Mouse (Mus musculus) lung, embryonic 14.5 days (tissue): Measurements from ENCODE around the gene Ints2. TPM values are rescaled to one million over a fixed set of nuclear protein-coding genes. Genes with fewer than 3 reads are reported as not detected.
A peak's percentile ranks its signal among the peaks of the same experiment; 100 is the strongest.

Experiments used
- ATAC-seq: fragments of 200-750 bp; cut with Nextera tagmentation; 2 replicates; pipeline ENCODE4 v1.8.0; 2017; ENCODE audit warnings: mild to moderate bottlenecking, moderate TSS enrichment, moderate library complexity; ENCODE audit not compliant: insufficient read depth
- DNase-seq: peaks from one replicate; pipeline ENCODE4 v3.0.0-alpha.2; 2015
- H3K27ac ChIP-seq: fragments of 300-500 bp; sonication (generic); 2 replicates; pipeline ENCODE4 v1.5.1; 2014; ENCODE audit warnings: low read depth, mild to moderate bottlenecking, moderate library complexity
- H3K27me3 ChIP-seq: fragments of 300-500 bp; sonication (generic); 2 replicates; pipeline ENCODE4 v1.6.1; 2014; ENCODE audit warnings: low read length, control low read depth; ENCODE audit not compliant: insufficient read depth
- H3K36me3 ChIP-seq: fragments of 300-500 bp; sonication (generic); 2 replicates; pipeline ENCODE4 v1.6.1; 2014; ENCODE audit warnings: control low read depth; ENCODE audit not compliant: insufficient read depth
- H3K4me1 ChIP-seq: fragments of 300-500 bp; sonication (generic); 2 replicates; pipeline ENCODE4 v1.6.1; 2014; ENCODE audit warnings: antibody characterized with exemption, control low read depth; ENCODE audit not compliant: insufficient read depth
- H3K4me2 ChIP-seq: fragments of 300-500 bp; sonication (generic); 2 replicates; pipeline ENCODE4 v1.6.1; 2014; ENCODE audit warnings: mild to moderate bottlenecking
- H3K4me3 ChIP-seq: fragments of 300-500 bp; sonication (generic); 2 replicates; pipeline ENCODE4 v1.5.1; 2014; ENCODE audit warnings: low read depth, low read length
- H3K9ac ChIP-seq: fragments of 300-500 bp; sonication (generic); 2 replicates; pipeline ENCODE4 v1.6.1; 2014
- H3K9me3 ChIP-seq: fragments of 300-500 bp; sonication (generic); 2 replicates; pipeline ENCODE4 v1.6.1; 2016; ENCODE audit warnings: low read depth, low read length, control low read depth
- CTCF ChIP-seq: IDR thresholded peaks from 2 replicates; pipeline ENCODE4 v1.5.1; 2016; ENCODE audit warnings: antibody characterized with exemption, low read depth
- WGBS: fragments of 180-500 bp; shearing (Covaris S2); extraction: QIAGEN DNeasy Blood & Tissue Kit; methylation state at CpG from one replicate; pipeline ENCODE4 v1.1.7; 2014; 5-methylcytosine and 5-hydroxymethylcytosine counted together
- polyA plus RNA-seq: library from polyadenylated mRNA; unstranded; fragments of >200 nt; fragmentation: Nextera tagmentation; extraction: Ambion mirVana; gene quantifications from 2 replicates; pipeline ENCODE4 v1.2.1, GENCODE M21; 2014

Gene Ints2
- polyA plus RNA-seq, 1 experiment from 2014 or later, result 34.8 TPM

DNA sequence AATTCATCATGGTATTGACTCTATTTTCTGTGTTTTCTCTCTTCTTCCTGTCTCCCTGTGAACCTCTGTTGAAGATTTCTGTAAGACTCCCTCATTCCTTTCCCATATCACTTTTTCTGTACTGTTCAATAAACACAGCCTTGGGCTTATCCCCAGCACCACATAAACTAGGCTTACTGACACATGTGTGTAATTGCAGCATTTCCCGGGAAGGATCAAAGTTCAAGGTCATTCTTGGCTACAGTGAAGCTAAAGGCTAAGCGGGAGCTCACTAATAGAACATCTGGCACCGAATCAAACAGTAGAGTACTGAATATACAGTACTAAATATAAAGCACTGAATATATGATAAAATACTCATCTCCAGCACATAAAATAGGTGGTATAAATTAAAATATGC, 81.5 kb downstream of the Ints2 start:
- TF ChIP-seq CTCF, result no peak
- 35% methylated on average over 3 of the region's 3 CpGs for WGBS
- H3K9ac ChIP-seq, result no peak overlapping the region

DNA sequence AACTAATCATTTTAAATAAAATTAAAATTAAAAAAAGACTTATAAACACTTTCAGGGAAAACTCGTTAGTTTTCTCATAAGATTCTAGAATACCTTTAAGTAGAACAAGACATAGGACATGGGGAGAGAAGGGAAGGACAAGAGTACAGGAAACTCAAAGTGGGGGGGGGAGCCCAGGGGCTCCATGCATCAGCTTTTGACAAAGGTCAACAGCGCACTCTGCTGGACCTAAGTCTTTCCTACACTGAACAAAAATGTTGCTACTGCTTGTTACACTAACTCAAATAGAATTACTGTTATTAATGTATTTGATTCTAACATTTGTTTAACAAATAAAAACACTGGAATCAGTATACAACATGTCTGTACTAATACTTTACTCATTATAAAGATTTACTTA, 83.2 kb downstream of the Ints2 start:
- Histone ChIP-seq H3K27ac (no peak overlapping the region), H3K27me3 (no peaks in the 10 kb centered on the region), H3K9ac (no peak overlapping the region), H3K36me3 (0 out of 2 replicates have a peak, but pooled peaks cover 2% of the 10 kb centered on the region), H3K4me2 (no peak overlapping the region), H3K9me3 (no peaks in the 10 kb centered on the region), H3K4me3 (no peak overlapping the region), H3K4me1 (no peaks in the 10 kb centered on the region)
- 56% methylated on average over 2 of the region's 2 CpGs for WGBS
- peak; percentile 71 for TF ChIP-seq CTCF
- DNase-seq (peak; percentile 87), ATAC-seq (no peak)

More for the DNA sequence above, 81.5 kb downstream of the Ints2 start:
- no peak overlapping the region for H3K27ac ChIP-seq
- no peaks in the 10 kb centered on the region for H3K4me1 ChIP-seq
- no peaks in the 10 kb centered on the region for H3K27me3 ChIP-seq
- DNase-seq (peak; percentile 85), ATAC-seq (peak; percentile 56; the same call in 1 of the 2 replicates)
- 0 out of 2 replicates have a peak, but pooled peaks cover 2% of the 10 kb centered on the region for H3K36me3 ChIP-seq
- no peak overlapping the region for H3K4me2 ChIP-seq
- no peaks in the 10 kb centered on the region for H3K9me3 ChIP-seq
- no peak overlapping the region for H3K4me3 ChIP-seq

- H3K27ac ChIP-seq, result no peak overlapping the region
- WGBS, result 76% methylated on average over 2 of the region's 2 CpGs
- DNase-seq (no peak), ATAC-seq (no peak)
- no peak overlapping the region for H3K9ac ChIP-seq
- no peaks in the 10 kb centered on the region for H3K27me3 ChIP-seq
- no peak overlapping the region for H3K4me2 ChIP-seq
- no peaks in the 10 kb centered on the region for H3K9me3 ChIP-seq
- H3K4me3 ChIP-seq, result no peak overlapping the region
- no peaks in the 10 kb centered on the region for H3K4me1 ChIP-seq
- H3K36me3 ChIP-seq, result no peaks in the 10 kb centered on the region
- TF ChIP-seq CTCF, result no peak
Measured at GRCm38 (mm10) chr11:86170743-86171142, 86.6 kb downstream of the Ints2 start.

Other genes with a start within 250 kb of the Ints2 start
- 15.4 and 17.0 TPM in 2 replicates for gene Brip1, start 56.4 kb downstream of the Ints2 start, polyA plus RNA-seq
- 12.8 and 13.4 TPM in 2 replicates for gene Med13, start 100.0 kb upstream of the Ints2 start, polyA plus RNA-seq
- 43.2 and 49.0 TPM in 2 replicates for gene Rnft1, start 227.1 kb upstream of the Ints2 start, polyA plus RNA-seq